Mouse (Mus musculus) forebrain, embryonic 15.5 days (tissue): ENCODE measurements around the gene Dclk3. TPM values are rescaled to one million over a fixed set of nuclear protein-coding genes. Genes with fewer than 3 reads are reported as not detected.

Experiments used
- ATAC-seq: fragments of 200-750 bp; cut with Nextera tagmentation; replicated peaks from 2 replicates; pipeline ENCODE4 v1.8.0; 2017; ENCODE audit warnings: mild to moderate bottlenecking, moderate TSS enrichment, moderate library complexity
- H3K27ac ChIP-seq: fragments of 300-500 bp; sonication (generic); replicated peaks from 2 replicates; pipeline ENCODE4 v1.5.1; 2015; ENCODE audit warnings: mild to moderate bottlenecking, inconsistent platforms
- H3K27me3 ChIP-seq: fragments of 300-500 bp; sonication (generic); 2 replicates; pipeline ENCODE4 v1.6.1; 2015; ENCODE audit warnings: inconsistent platforms
- H3K36me3 ChIP-seq: fragments of 300-500 bp; sonication (generic); 2 replicates; pipeline ENCODE4 v1.6.1; 2015; ENCODE audit warnings: mild to moderate bottlenecking, inconsistent platforms
- H3K4me1 ChIP-seq: fragments of 300-500 bp; sonication (generic); 2 replicates; pipeline ENCODE4 v1.6.1; 2015; ENCODE audit warnings: inconsistent platforms
- H3K4me2 ChIP-seq: fragments of 300-500 bp; sonication (generic); replicated peaks from 2 replicates; pipeline ENCODE4 v1.6.1; 2015; ENCODE audit warnings: mild to moderate bottlenecking, inconsistent platforms
- H3K4me3 ChIP-seq: fragments of 300-500 bp; sonication (generic); 2 replicates; pipeline ENCODE4 v1.5.1; 2015; ENCODE audit warnings: mild to moderate bottlenecking, inconsistent platforms
- H3K9ac ChIP-seq: fragments of 300-500 bp; sonication (generic); replicated peaks from 2 replicates; pipeline ENCODE4 v1.6.1; 2015; ENCODE audit warnings: mild to moderate bottlenecking, inconsistent platforms
- H3K9me3 ChIP-seq: fragments of 300-500 bp; sonication (generic); 2 replicates; pipeline ENCODE4 v1.6.1; 2016; ENCODE audit warnings: inconsistent platforms
- WGBS: fragments of 180-500 bp; shearing (Covaris S2); methylation state at CpG from one replicate; pipeline ENCODE4 v1.1.7; 2015; ENCODE audit warnings: mixed read lengths; 5-methylcytosine and 5-hydroxymethylcytosine counted together
- polyA plus RNA-seq: library from polyadenylated mRNA; unstranded; fragments of >200 nt; fragmentation: Nextera tagmentation; extraction: Ambion mirVana; gene quantifications from 2 replicates; pipeline ENCODE4 v1.2.1, GENCODE M21; 2015

Gene Dclk3
- polyA plus RNA-seq, 1 experiment from 2014 or later, result 5.3 TPM

DNA sequence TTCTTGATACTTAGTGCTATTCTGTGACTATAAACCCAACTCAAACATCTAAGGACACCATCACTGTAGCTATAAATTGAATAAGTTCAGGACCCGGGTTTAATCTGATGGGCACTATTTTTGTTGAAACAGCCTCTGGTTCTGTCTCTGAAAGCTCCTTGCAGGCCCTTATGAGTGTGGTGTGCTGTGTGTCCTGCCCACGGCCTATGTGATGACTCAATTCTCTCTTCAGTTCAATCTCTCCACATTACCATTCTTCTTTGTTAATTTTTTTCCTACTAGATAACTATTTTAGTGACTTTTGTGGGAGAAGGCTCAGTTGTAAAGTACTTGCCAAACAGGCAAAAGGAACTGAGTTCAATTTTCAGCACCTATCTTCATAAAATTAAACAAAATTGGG is 7.3 kb downstream of the Dclk3 start:
- Histone ChIP-seq H3K9ac (no peak overlapping the region), H3K4me3 (no peak overlapping the region), H3K4me2 (no peak overlapping the region), H3K36me3 (no peaks in the 10 kb centered on the region), H3K27ac (no peak overlapping the region), H3K9me3 (no peaks in the 10 kb centered on the region), H3K4me1 (no peaks in the 10 kb centered on the region), H3K27me3 (no peaks in the 10 kb centered on the region)
- 81% methylated on average over 2 of the region's 2 CpGs for WGBS
- no peak for ATAC-seq

DNA sequence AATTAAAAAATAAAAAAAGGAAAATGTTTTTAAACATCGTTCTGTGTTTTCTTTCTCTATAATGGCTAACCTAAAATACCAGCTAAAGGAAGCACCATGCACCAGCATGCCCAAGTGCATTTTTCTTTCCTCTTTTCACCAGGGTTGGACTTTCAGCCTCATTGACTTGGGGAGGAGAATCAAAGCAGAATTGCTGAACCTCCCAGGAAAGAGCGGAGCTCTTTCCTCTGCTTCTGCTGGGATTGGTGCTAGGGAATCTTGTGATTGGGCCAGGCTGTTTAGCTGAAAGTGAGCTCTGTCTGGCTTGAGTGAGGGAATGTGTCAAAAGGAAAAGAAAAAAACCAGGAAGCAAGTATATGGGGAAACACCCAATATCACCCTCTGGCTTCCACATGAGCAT is 10.1 kb downstream of the Dclk3 start:
- Histone ChIP-seq H3K4me1 (no peaks in the 10 kb centered on the region), H3K27me3 (no peaks in the 10 kb centered on the region), H3K4me3 (no peak overlapping the region), H3K9me3 (no peaks in the 10 kb centered on the region), H3K4me2 (no peak overlapping the region), H3K36me3 (no peaks in the 10 kb centered on the region), H3K27ac (no peak overlapping the region), H3K9ac (no peak overlapping the region)
- no peak for ATAC-seq
- 84% methylated on average over 2 of the region's 2 CpGs for WGBS

DNA sequence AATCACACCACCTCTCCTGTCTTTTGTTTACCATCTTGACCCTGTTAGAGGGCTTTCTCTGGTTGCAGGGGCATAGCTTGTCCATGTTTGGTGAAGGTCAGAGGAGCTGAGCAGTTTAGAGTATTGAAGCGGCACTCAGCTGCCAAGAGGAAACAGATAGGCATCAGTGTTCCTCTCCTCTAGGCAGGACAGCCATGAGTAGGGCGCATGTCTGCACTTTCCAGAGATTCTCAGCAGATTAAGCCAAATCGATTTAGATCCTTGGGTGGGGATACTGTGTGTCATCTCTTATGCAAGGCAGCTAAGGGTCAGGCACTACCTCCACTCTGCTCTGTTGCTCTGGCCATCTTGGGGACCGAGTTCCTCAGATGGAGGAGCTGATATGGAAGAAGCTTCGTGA is 11.0 kb downstream of the Dclk3 start:
- Histone ChIP-seq H3K9ac (no peak overlapping the region), H3K27me3 (no peaks in the 10 kb centered on the region), H3K4me2 (no peak overlapping the region), H3K27ac (no peak overlapping the region), H3K36me3 (no peaks in the 10 kb centered on the region), H3K9me3 (no peaks in the 10 kb centered on the region), H3K4me3 (no peak overlapping the region), H3K4me1 (no peaks in the 10 kb centered on the region)
- no peak for ATAC-seq
- 91% methylated on average over 5 of the region's 5 CpGs for WGBS

DNA sequence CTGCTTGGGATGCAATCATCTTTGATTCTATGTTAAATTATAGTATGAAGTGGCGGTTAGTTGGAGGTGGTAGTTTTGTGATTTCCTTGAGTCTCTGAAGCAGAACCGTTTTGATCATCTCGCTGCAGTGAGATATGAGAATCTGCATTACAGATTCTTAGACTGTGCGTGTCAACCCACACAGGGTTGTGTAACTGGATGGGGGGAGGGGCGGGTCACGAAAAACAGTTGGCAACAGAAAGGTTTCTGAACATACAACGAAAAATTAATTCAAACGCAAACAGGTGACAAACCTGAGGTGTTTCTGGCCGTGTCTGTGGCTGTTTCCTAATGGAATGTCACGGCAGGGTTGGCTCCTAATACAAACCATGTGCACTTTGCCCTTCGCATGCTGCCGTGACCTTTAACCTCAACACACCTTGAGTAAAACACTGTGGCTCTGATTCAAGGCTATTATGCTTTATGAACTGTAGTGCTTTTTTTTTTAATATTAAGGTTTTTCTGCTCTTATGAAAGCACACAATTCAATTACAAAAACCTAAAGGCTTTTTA is 12.0 kb downstream of the Dclk3 start:
- H3K27me3 ChIP-seq, result no peaks in the 10 kb centered on the region
- H3K4me2 ChIP-seq, result no peak overlapping the region
- no peaks in the 10 kb centered on the region for H3K9me3 ChIP-seq
- H3K4me3 ChIP-seq, result no peak overlapping the region
- H3K36me3 ChIP-seq, result no peaks in the 10 kb centered on the region
- WGBS, result 85% methylated on average over 12 of the region's 12 CpGs
- no peak overlapping the region for H3K9ac ChIP-seq
- no peak overlapping the region for H3K27ac ChIP-seq
- ATAC-seq, result no peak
- no peaks in the 10 kb centered on the region for H3K4me1 ChIP-seq

DNA sequence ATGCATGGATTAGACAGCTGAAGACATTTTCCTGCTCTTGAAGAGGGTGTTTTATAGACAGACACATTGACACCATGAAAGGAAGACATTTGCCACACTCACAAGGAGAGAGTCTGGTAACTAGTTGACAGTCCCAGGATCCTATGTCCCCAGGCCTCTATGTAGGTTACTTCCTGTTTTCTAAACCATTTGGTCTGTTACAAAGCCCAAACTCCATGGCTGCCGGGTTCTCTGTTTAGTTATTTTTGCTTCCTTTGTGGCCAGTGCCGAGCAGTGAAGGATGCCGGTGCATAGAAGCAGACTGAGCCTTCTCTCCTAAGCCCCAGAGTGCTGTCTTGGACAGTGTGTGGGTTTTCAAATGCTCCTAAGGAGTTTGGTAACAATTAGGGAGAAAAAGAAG is 15.0 kb downstream of the Dclk3 start:
- H3K4me2 ChIP-seq, result no peak overlapping the region
- H3K9me3 ChIP-seq, result no peaks in the 10 kb centered on the region
- no peak overlapping the region for H3K27ac ChIP-seq
- H3K36me3 ChIP-seq, result no peaks in the 10 kb centered on the region
- H3K27me3 ChIP-seq, result no peaks in the 10 kb centered on the region
- WGBS, result 62% methylated on average over 3 of the region's 3 CpGs
- ATAC-seq, result no peak
- H3K4me3 ChIP-seq, result no peak overlapping the region
- H3K9ac ChIP-seq, result no peak overlapping the region
- peaks cover 7% of the 10 kb centered on the region for H3K4me1 ChIP-seq

DNA sequence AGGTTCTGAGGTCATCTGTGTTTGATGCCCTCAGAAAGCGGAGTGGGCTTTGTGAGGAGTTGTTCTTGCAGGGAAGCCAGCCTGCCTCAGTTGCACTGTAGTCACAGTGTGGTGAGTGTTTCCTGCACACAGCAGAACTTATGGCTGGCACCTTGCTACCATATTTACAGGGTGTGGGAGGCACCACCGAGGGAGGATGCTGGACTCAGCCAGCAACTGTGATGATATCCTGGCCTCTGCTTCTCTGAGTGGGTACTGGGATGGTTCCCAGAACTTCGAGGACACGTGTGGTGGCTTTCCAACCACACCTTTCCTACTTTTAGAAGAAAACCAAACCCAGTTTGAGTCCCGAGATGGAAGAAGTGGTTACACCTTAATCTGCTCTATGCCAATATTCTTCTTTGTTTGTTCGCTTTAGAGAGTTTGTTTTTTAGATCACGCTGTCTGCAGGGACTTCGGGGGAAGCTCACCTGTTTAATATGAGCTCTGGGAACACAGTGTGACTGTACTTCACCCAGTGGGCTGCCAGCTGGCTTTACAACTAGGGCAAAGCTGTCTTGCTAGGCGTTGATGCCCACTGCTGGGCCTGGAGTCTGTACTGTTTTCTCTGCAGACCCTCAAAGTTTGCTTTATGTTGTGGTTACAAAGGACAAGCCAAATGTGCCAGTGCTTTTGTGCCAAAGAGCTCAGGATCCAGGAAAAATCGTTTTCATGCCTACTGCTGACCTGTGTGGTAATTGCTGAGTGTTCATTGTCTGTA is 18.5 kb downstream of the Dclk3 start:
- 78% methylated on average over 10 of the region's 10 CpGs for WGBS
- H3K36me3 ChIP-seq, result no peaks in the 10 kb centered on the region

DNA sequence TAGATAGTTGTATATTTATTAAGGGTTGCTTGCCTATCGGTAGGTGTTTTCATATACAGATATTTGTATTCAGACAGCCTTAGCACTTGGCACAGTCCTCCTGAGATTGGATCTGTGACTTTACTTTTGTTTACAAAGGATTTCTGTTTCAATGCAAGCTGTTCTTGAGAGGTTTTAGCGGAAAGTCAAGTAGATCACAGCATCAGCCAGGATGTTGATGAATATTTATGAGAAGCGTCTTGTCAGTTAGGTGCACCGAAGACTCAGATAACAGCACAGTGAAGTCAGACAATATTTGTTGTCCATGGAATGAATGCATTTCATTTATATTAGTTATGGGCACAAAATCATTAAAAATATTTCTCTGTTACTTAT is 19.0 kb downstream of the Dclk3 start:
- H3K27me3 ChIP-seq, result no peaks in the 10 kb centered on the region
- peaks cover 9% of the 10 kb centered on the region for H3K4me1 ChIP-seq
- WGBS, result 29% methylated on average over 4 of the region's 4 CpGs

More for the DNA sequence above, 18.5 kb downstream of the Dclk3 start:
- no peaks in the 10 kb centered on the region for H3K9me3 ChIP-seq
- H3K4me1 ChIP-seq, result peaks cover 7% of the 10 kb centered on the region
- no peak overlapping the region for H3K4me2 ChIP-seq
- H3K27me3 ChIP-seq, result no peaks in the 10 kb centered on the region
- H3K27ac ChIP-seq, result 0 out of 2 replicates have a peak overlapping the region, but pooled peaks have one; percentile 19
- H3K9ac ChIP-seq, result no peak overlapping the region
- H3K4me3 ChIP-seq, result no peak overlapping the region
- ATAC-seq, result no peak

DNA sequence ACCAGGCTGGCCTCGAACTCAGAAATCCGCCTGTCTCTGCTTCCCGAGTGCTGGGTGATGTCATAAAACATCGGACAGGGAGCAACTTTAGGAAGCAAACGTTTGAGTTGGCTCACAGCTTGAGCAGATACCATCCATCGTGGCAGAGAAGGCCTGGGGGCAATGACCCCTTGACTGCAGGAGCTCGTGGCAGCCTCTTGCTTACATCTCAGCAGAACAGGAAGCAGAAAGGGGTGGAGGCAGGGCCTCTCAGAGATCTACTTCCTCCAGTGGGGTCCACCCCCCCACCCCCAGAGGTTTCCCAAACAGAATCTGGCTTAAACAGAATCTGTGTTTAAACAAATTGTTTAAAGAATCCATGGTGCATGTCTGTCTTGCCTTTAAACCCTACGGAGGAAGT is 20.6 kb downstream of the Dclk3 start:
- no peak overlapping the region for H3K4me2 ChIP-seq
- no peak overlapping the region for H3K4me3 ChIP-seq
- H3K27ac ChIP-seq, result no peak overlapping the region
- H3K27me3 ChIP-seq, result no peaks in the 10 kb centered on the region
- ATAC-seq, result no peak
- no peaks in the 10 kb centered on the region for H3K36me3 ChIP-seq
- 81% methylated on average over 8 of the region's 8 CpGs for WGBS
- no peak overlapping the region for H3K9ac ChIP-seq
- H3K9me3 ChIP-seq, result no peaks in the 10 kb centered on the region
- peaks cover 9% of the 10 kb centered on the region for H3K4me1 ChIP-seq

More for the DNA sequence above, 19.0 kb downstream of the Dclk3 start:
- Histone ChIP-seq H3K27ac (0 out of 2 replicates have a peak overlapping the region, but pooled peaks have one; percentile 19), H3K4me2 (no peak overlapping the region), H3K9me3 (no peaks in the 10 kb centered on the region), H3K9ac (no peak overlapping the region), H3K4me3 (no peak overlapping the region), H3K36me3 (no peaks in the 10 kb centered on the region)
- no peak for ATAC-seq

DNA sequence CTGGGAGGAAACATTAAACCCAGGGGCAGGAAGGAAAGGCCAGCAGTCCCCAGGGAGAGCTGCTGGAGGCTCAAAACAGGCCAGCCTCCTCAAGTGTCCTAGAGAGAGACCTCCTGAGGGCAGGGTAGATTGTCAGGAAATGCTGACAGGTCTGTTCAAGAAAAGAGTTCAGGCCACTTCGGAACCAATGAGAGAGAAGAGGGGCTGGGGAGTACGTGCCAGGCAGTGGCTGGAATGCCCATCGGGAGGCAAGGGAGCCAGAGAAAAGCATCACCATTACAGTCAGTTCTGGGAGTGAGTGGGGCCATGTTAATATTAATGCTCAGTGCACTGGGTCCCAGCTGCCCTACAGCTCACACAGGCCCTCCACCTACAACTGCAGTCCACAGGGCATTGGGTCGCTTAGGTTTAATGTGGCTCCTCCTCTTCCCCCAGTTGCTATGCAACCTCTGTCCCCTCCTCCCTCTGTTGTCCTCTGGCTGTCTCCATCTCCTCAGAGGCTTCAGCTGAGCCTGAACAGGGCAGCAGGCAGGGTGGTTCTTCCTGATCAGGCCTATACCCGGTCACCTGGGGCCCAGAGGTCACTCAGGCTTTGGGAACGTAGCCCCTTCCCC is 21.4 kb downstream of the Dclk3 start:
- H3K36me3 ChIP-seq, result no peaks in the 10 kb centered on the region
- H3K4me3 ChIP-seq, result no peak overlapping the region
- no peaks in the 10 kb centered on the region for H3K27me3 ChIP-seq
- no peak for ATAC-seq
- no peak overlapping the region for H3K4me2 ChIP-seq
- no peak overlapping the region for H3K27ac ChIP-seq
- WGBS, result 19% methylated on average over 6 of the region's 6 CpGs
- H3K9me3 ChIP-seq, result no peaks in the 10 kb centered on the region
- H3K4me1 ChIP-seq, result peaks cover 9% of the 10 kb centered on the region
- H3K9ac ChIP-seq, result no peak overlapping the region

DNA sequence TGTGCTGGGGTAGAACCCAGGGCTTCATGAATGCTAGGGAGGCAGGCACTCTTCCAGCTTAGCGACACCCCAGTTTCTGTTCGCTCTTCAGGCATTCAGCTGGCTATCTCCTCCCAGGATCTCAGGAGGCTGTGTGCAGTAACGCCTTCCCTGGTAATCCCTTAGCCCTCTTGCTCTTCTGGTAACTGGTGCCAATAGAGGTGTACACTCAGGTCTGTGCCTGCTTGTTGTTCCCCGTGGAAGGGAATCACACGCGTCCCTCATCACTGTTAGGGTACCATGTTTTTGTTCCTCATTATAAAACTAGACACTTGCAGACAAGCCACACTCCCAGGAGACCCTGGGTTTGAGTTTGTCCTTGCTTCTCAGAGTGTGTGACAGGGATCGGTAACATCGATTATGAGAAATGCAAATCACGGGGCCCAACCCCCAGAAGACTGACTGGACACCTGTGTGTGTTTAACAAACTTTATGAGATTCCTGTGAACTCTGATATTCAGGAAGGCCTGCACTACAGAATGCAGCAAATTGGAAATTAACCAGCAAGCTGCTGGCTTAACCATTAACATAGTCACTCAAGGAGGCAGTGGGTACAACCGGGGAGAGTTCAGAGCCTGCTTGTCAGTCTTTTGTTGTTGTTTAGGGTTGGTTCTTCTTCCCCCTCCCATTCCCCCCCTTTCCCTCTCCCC is 22.7 kb downstream of the Dclk3 start:
- ATAC-seq, result no peak
- Histone ChIP-seq H3K36me3 (no peaks in the 10 kb centered on the region), H3K27ac (no peak overlapping the region), H3K9me3 (no peaks in the 10 kb centered on the region), H3K4me1 (peaks cover 9% of the 10 kb centered on the region), H3K4me3 (no peak overlapping the region), H3K27me3 (no peaks in the 10 kb centered on the region), H3K9ac (no peak overlapping the region), H3K4me2 (no peak overlapping the region)
- WGBS, result 83% methylated on average over 10 of the region's 10 CpGs

DNA sequence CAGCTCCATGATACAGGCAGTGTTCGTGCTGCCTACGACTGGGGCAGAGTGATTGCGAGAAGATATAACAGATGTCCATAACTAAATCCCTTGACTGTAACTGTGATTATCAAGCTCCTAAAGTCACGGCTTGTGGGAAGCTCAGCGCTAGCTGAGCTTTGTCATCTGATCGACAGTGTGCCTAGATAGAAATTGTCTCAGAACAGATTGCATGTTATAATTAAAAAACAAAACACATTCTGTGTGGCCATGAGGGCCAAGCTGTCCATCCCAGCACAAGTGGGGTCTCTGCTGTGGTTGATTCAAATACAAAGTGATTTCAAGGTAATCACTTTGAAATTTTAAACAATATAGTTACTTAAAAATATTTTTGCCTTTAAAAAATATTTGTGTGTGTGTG is 26.8 kb downstream of the Dclk3 start:
- Histone ChIP-seq H3K4me3 (no peak overlapping the region), H3K27ac (no peak overlapping the region), H3K9ac (no peak overlapping the region), H3K9me3 (no peaks in the 10 kb centered on the region), H3K4me2 (no peak overlapping the region), H3K36me3 (no peaks in the 10 kb centered on the region), H3K27me3 (no peaks in the 10 kb centered on the region), H3K4me1 (0 out of 2 replicates have a peak, but pooled peaks cover 2% of the 10 kb centered on the region)
- no peak for ATAC-seq
- WGBS, result 81% methylated on average over 6 of the region's 6 CpGs
